Mouse (Mus musculus): Measurements from ENCODE around the gene Isca2. TPM values are rescaled to one million over a fixed set of nuclear protein-coding genes. Genes with fewer than 3 reads are reported as not detected.

Isca2 gene
- total RNA-seq (2012; rRNA removed) (60.4 and 70.6 TPM in 2 replicates), polyA plus RNA-seq (2012; ENCODE audit: insufficient read depth in 1 of 2, insufficient read length in 2 of 2, low read depth in 1 of 2, low replicate concordance in 2 of 2, missing spikeins in 1 of 2) (10 to 100 TPM in 1 of 2 experiments, not detected in 1; 71.1 TPM)

GRCm38 (mm10) chr12:84772726-84773441 lies at the start of gene Isca2, which contains the start of gene Npc2:
TSS of gene Isca2 (plus strand) at chr12:84773251.
TSS of gene Npc2 (minus strand) at chr12:84773152.
- H3K79me2 ChIP-seq (ENCODE audit: control insufficient read depth, insufficient read depth, low read length, poor library complexity): peaks cover 17% of the 10 kb centered on the region
- peak within 1 kb of the TSS; percentile 92 for H3K27ac ChIP-seq (ENCODE audit: control insufficient read depth, low read depth, low read length)
- peak within 1 kb of the TSS; percentile 93 for H3K9ac ChIP-seq (ENCODE audit: control insufficient read depth, low read depth, low read length, poor library complexity, severe bottlenecking)
- no peaks in the 10 kb centered on the region for H3K27me3 ChIP-seq (ENCODE audit: control insufficient read depth in 1 of 2, insufficient read depth in 2 of 2, low read length in 2 of 2)
- H3K36me3 ChIP-seq (ENCODE audit: control insufficient read depth in 1 of 2, insufficient read depth in 2 of 2, low read length in 2 of 2): peaks cover 2 to 32% of the 10 kb centered on the region in 2 experiments; a peak in 3 of 4 replicates
- peak; percentile 100 for DNase-seq (ENCODE audit: low read depth, low spot score)
- H3K4me1 ChIP-seq (ENCODE audit: control insufficient read depth in 1 of 2, insufficient read depth in 2 of 2, low read length in 2 of 2): peaks cover 21 to 22% of the 10 kb centered on the region in 2 experiments
- H3K9me3 ChIP-seq (replicated peaks; ENCODE audit: insufficient read depth, low read length): no peaks in the 10 kb centered on the region
- peak within 1 kb of the TSS; percentile 86 to 96 for H3K4me3 ChIP-seq (ENCODE audit: control insufficient read depth in 1 of 2, insufficient read depth in 1 of 2, low read depth in 2 of 2, low read length in 2 of 2)
- TF ChIP-seq ETS1 (IDR thresholded peaks at IDR 0.05; ENCODE audit: low read depth, low read length): 0 out of 2 replicates have a peak, but pooled peaks have one; percentile 29
- no peak for TF ChIP-seq SMC3 (IDR thresholded peaks at IDR 0.05; ENCODE audit: low read depth, low read length)
- TF ChIP-seq MXI1 (IDR thresholded peaks at IDR 0.05; ENCODE audit: low read depth, low read length): peak; percentile 52
- TF ChIP-seq JUND (IDR thresholded peaks at IDR 0.05; ENCODE audit: low read depth, low read length): no peak
- peak; percentile 81 for TF ChIP-seq HCFC1 (IDR thresholded peaks at IDR 0.05; ENCODE audit: low read depth, low read length)
- no peak for TF ChIP-seq RAD21 (IDR thresholded peaks at IDR 0.05; ENCODE audit: low read depth, low read length)
- TF ChIP-seq ZC3H11A (IDR thresholded peaks at IDR 0.05; ENCODE audit: low read depth, low read length): no peak
- TF ChIP-seq NELFE (IDR thresholded peaks at IDR 0.05; ENCODE audit: low read depth, low read length): peak; percentile 91
- TF ChIP-seq POLR2A (IDR thresholded peaks at IDR 0.05; ENCODE audit: control insufficient read depth in 1 of 2, insufficient read depth in 1 of 2, low read depth in 1 of 2, low read length in 2 of 2, poor library complexity in 1 of 2): peak; percentile 88 to 96
- no peak; the same call in 1 of the 2 replicates for TF ChIP-seq KAT2A (conservative IDR thresholded peaks at IDR 0.05; ENCODE audit: low read depth, low read length)
- peak; percentile 88 for TF ChIP-seq POLR2AphosphoS2 (IDR thresholded peaks at IDR 0.05; ENCODE audit: low read length)
- TF ChIP-seq CTCF (IDR thresholded peaks at IDR 0.05 in 2 of 3, conservative IDR thresholded peaks at IDR 0.05 in 1 of 3; ENCODE audit: control insufficient read depth in 1 of 3, insufficient read depth in 1 of 3, low read depth in 2 of 3, low read length in 3 of 3, poor library complexity in 1 of 3, severe bottlenecking in 1 of 3): no peak
- no peak for TF ChIP-seq ZKSCAN1 (IDR thresholded peaks at IDR 0.05; ENCODE audit: low read depth, low read length)
- no peak for TF ChIP-seq USF2 (IDR thresholded peaks at IDR 0.05; ENCODE audit: borderline replicate concordance in 1 of 2, insufficient read depth in 1 of 2, low read depth in 1 of 2, low read length in 2 of 2)
- peak; percentile 70 for TF ChIP-seq CHD2 (IDR thresholded peaks at IDR 0.05; ENCODE audit: low read length)
- no peak for TF ChIP-seq MEF2A (IDR thresholded peaks at IDR 0.05; ENCODE audit: extremely low read depth, insufficient replicate concordance, low read depth, low read length, poor library complexity, severe bottlenecking)
- no peak for TF ChIP-seq ZNF384 (IDR thresholded peaks at IDR 0.05; ENCODE audit: low read depth, low read length)
- peak; percentile 86 for TF ChIP-seq ZMIZ1 (IDR thresholded peaks at IDR 0.05; ENCODE audit: low read depth, low read length)
- peak; percentile 36; the same call in 1 of the 2 replicates for TF ChIP-seq MAX (IDR thresholded peaks at IDR 0.05; ENCODE audit: low read length)
- TF ChIP-seq EP300 (IDR thresholded peaks at IDR 0.05; ENCODE audit: low read depth in 1 of 2, low read length in 2 of 2): no peak
- peak; percentile 35; the same call in 1 of the 2 replicates for TF ChIP-seq MYC (IDR thresholded peaks at IDR 0.05; ENCODE audit: low read depth, low read length)
- no peak for TF ChIP-seq USF1 (IDR thresholded peaks at IDR 0.05; ENCODE audit: low read depth, low read length)
- no peak for TF ChIP-seq CHD1 (IDR thresholded peaks at IDR 0.05; ENCODE audit: low read depth, low read length)
- TF ChIP-seq MAFK (IDR thresholded peaks at IDR 0.05; ENCODE audit: borderline replicate concordance, low read depth, low read length): no peak
- TF ChIP-seq GABPA (IDR thresholded peaks at IDR 0.05; ENCODE audit: low read depth, low read length): no peak
- peak; percentile 16; the same call in 1 of the 2 replicates for TF ChIP-seq NRF1 (IDR thresholded peaks at IDR 0.05; ENCODE audit: insufficient read depth, low read depth, low read length, poor library complexity, severe bottlenecking)
- TF ChIP-seq SIN3A (IDR thresholded peaks at IDR 0.05; ENCODE audit: low read length): peak; percentile 78; the same call in 1 of the 2 replicates
- TF ChIP-seq GATA1 (IDR thresholded peaks at IDR 0.05; ENCODE audit: low read depth, low read length): peak; percentile 97
- no peak for TF ChIP-seq MYB (IDR thresholded peaks at IDR 0.05; ENCODE audit: low read depth, low read length)
- TF ChIP-seq MAZ (IDR thresholded peaks at IDR 0.05; ENCODE audit: low read depth, low read length): peak; percentile 59; the same call in 1 of the 2 replicates
- peak; percentile 87 for TF ChIP-seq ELF1 (IDR thresholded peaks at IDR 0.05; ENCODE audit: low read depth, low read length)
- TF ChIP-seq TAL1 (IDR thresholded peaks at IDR 0.05; ENCODE audit: low read length): no peak
- TF ChIP-seq UBTF (IDR thresholded peaks at IDR 0.05; ENCODE audit: borderline replicate concordance, insufficient read depth, low read depth, low read length): no peak
- TF ChIP-seq POLR2AphosphoS5 (IDR thresholded peaks at IDR 0.05; ENCODE audit: borderline replicate concordance, low read depth, low read length): no peak
- TF ChIP-seq RCOR1 (IDR thresholded peaks at IDR 0.05; ENCODE audit: low read depth, low read length): 0 out of 2 replicates have a peak, but pooled peaks have one; percentile 10

Data from MEL (cell line).